Mouse (Mus musculus) forebrain, embryonic 10.5 days (tissue): Measurements from ENCODE around the gene Raver2. TPM values are rescaled to one million over a fixed set of nuclear protein-coding genes. Genes with fewer than 3 reads are reported as not detected.
"Not testable (repeated sequence)": the region's sequence is repeated elsewhere in the genome, so short reads cannot be mapped to it uniquely, and the experiment has no call there.

Experiments
- DNase-seq: peaks from one replicate; pipeline ENCODE4 v3.0.0-alpha.2; 2017; ENCODE audit warnings: low spot score; ENCODE audit errors: extremely low spot score
- H3K27ac ChIP-seq: fragments of 300-500 bp; sonication (generic); 2 replicates; pipeline ENCODE4 v1.5.1; 2016; ENCODE audit warnings: mild to moderate bottlenecking
- H3K27me3 ChIP-seq: fragments of 300-500 bp; sonication (generic); 2 replicates; pipeline ENCODE4 v1.6.1; 2016; ENCODE audit warnings: mild to moderate bottlenecking; ENCODE audit not compliant: poor library complexity, severe bottlenecking
- H3K36me3 ChIP-seq: fragments of 300-500 bp; sonication (generic); replicated peaks from 2 replicates; pipeline ENCODE4 v1.6.1; 2016; ENCODE audit warnings: mild to moderate bottlenecking, moderate library complexity
- H3K4me1 ChIP-seq: fragments of 300-500 bp; sonication (generic); 2 replicates; pipeline ENCODE4 v1.6.1; 2016
- H3K4me3 ChIP-seq: fragments of 300-500 bp; sonication (generic); 2 replicates; pipeline ENCODE4 v1.5.1; 2016; ENCODE audit warnings: mild to moderate bottlenecking, moderate library complexity
- H3K9me3 ChIP-seq: fragments of 300-500 bp; sonication (generic); 2 replicates; pipeline ENCODE4 v1.6.1; 2016; ENCODE audit warnings: mild to moderate bottlenecking, moderate library complexity
- WGBS: fragments of 180-500 bp; shearing (Covaris S2); methylation state at CpG from one replicate; pipeline ENCODE4 v1.1.7; 2016; 5-methylcytosine and 5-hydroxymethylcytosine counted together
- polyA plus RNA-seq: library from polyadenylated mRNA; unstranded; fragments of >200 nt; fragmentation: Nextera tagmentation; extraction: Ambion mirVana; gene quantifications from 2 replicates; pipeline ENCODE4 v1.2.1, GENCODE M21; 2016

Gene Raver2
- polyA plus RNA-seq, 1 experiment from 2014 or later, result 12.0 TPM

DNA sequence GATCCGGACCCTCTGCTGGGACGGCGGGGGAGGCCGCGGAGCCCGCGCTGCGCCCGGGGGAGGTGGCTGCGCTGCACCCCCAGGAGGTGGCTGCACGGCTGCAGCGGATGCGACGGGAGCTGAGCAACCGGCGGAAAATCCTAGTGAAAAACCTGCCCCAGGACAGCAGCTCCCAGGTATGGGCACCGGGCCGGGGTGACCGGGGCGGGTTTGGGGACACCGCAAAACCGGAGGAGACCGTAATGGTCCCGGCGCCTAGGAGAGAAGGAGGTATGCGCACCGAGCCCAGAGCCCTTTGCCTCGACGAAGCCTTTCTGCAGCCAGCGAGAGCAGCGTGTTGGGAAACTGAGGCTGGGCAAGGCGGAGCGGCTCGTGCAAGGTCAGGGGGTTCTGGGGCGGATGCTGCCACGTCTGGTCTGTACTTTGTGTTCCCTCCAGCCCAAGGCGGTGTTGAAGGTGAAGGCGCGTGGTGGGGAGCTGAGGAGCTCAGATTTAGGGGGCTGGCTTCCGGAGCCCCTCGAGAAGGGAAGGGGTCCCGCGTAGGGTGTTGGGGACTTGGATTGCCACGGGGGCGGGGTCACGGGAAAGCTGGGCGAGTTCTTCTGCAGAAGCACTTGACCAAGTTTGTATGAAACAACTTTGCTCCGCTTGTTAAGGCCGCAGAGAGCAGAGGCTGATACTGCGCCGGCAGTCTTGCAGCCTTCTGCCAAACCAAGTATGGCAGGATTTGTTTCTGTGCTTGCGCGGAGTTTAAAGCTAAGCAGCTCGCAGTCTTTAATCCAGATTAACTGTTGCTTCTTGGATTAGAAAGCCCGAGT is 580 bp downstream of the Raver2 start:
- Histone ChIP-seq H3K4me3 (peak overlapping the region; percentile 87), H3K27me3 (peaks cover 23% of the 10 kb centered on the region), H3K36me3 (no peaks in the 10 kb centered on the region), H3K4me1 (peaks cover 20% of the 10 kb centered on the region), H3K27ac (peak overlapping the region; percentile 92), H3K9me3 (no peaks in the 10 kb centered on the region)
- peak; percentile 60 for DNase-seq
- WGBS, result 1% methylated on average over 55 of the region's 55 CpGs

DNA sequence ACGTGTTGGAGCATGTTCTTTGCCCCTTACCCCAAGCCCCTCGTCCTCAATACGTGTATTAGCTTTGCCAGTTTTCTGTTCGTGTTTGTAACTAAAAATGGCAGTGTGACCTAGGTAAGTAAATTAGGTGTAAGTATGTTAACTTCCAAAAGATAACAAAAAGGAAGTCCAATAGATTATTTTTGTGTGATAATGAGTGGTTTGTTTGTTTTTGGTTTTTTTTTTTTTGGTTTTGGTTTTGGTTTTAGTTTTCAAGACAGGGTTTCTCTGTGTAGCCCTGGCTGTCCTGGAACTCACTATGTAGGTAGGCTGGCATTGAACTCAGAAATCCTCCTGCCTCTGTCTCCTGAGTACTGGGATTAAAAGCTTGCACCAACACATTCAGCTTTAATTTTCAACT is 2.8 kb downstream of the Raver2 start:
- H3K4me3 ChIP-seq, result no peak overlapping the region
- H3K27me3 ChIP-seq, result peaks cover 23% of the 10 kb centered on the region
- H3K4me1 ChIP-seq, result peaks cover 20% of the 10 kb centered on the region
- H3K27ac ChIP-seq, result no peak overlapping the region
- DNase-seq, result no peak
- H3K36me3 ChIP-seq, result no peaks in the 10 kb centered on the region
- 88% methylated on average over 4 of the region's 4 CpGs for WGBS
- no peaks in the 10 kb centered on the region for H3K9me3 ChIP-seq

DNA sequence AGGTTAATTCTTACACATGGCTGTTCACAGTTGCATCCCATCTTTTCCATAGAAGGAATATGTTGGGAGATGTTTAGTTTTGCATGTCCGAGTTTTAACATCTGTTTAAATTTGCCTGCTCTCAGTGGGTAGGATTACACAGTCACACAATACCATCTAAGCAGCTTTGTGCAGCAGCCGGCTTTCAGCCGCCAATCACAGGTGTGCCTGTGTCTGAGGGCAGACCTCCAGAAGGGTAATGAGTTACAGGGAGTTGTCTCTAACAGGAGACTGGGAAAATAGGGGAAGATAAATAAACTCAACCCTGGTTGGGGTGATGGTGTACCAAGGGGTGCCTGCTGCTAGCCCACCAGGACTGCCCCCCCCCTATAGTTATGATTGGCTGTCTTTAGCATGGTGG is 7.6 kb downstream of the Raver2 start:
- no peaks in the 10 kb centered on the region for H3K9me3 ChIP-seq
- no peaks in the 10 kb centered on the region for H3K27me3 ChIP-seq
- no peak for DNase-seq
- H3K36me3 ChIP-seq, result no peaks in the 10 kb centered on the region
- no peak overlapping the region for H3K27ac ChIP-seq
- WGBS, result 35% methylated on average over 3 of the region's 3 CpGs
- H3K4me1 ChIP-seq, result peaks cover 42% of the 10 kb centered on the region
- no peak overlapping the region for H3K4me3 ChIP-seq

DNA sequence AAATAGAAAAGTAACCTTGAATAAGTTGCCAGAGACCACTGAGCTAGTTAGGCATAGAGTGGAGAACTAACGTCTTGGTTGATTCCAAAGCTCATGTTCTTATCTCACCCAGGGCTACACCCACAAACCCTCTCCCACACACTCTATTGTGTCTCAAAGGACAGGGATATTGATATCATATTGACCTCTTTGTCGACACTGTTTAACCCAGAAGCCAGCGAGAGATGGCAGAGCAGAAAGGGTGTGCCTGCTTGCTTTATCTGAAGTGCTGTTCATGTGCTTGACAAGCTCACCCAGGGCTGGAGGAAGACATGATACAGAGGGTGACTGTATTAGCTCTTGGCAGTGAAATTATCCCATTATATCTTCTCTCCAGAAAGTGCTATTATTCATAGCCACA is 11.2 kb downstream of the Raver2 start:
- Histone ChIP-seq H3K4me1 (peaks cover 66% of the 10 kb centered on the region), H3K36me3 (no peaks in the 10 kb centered on the region), H3K9me3 (no peaks in the 10 kb centered on the region), H3K27ac (no peak overlapping the region), H3K4me3 (no peak overlapping the region), H3K27me3 (no peaks in the 10 kb centered on the region)
- 74% methylated on average over 3 of the region's 3 CpGs for WGBS
- no peak for DNase-seq

DNA sequence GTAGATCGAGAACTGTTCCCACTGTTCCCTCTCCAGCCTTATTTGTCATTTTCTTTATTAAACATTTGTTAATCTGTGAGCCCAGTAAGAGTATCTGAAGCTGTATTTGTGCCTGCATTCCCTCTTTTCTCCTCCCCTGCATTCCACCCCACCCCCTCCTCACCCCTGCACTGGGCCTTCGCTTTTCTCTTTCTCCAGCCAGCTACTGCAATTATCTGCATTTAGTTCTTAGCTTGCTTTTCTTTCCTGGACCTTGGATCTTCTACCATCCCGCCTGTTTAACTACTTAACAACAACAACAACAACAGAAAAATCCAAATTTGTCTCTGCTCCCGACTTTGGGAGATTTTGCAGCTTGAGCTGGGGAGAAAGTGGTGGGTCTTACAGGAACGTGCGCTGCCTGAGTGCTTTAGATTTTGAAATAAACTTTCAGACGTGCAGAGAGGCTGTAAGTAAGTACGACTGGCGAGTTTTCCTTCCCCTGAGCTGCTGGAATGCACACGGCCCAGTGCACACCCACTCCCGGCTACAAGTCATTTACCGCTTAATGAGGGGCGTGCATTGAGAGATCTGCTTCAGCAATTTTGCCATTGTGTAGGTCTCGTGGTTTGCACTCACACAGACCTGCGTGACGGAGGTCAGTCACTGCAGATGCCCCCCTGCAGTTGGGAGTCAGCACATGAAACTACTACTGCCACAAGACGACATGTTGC is 13.5 kb downstream of the Raver2 start:
- peak overlapping the region; percentile 86 for H3K27ac ChIP-seq
- 18% methylated on average over 17 of the region's 17 CpGs for WGBS
- H3K27me3 ChIP-seq, result no peaks in the 10 kb centered on the region
- H3K4me1 ChIP-seq, result peaks cover 57% of the 10 kb centered on the region
- peak; percentile 50 for DNase-seq
- H3K36me3 ChIP-seq, result peaks cover 12% of the 10 kb centered on the region
- H3K9me3 ChIP-seq, result no peaks in the 10 kb centered on the region
- peak overlapping the region; percentile 34 for H3K4me3 ChIP-seq

DNA sequence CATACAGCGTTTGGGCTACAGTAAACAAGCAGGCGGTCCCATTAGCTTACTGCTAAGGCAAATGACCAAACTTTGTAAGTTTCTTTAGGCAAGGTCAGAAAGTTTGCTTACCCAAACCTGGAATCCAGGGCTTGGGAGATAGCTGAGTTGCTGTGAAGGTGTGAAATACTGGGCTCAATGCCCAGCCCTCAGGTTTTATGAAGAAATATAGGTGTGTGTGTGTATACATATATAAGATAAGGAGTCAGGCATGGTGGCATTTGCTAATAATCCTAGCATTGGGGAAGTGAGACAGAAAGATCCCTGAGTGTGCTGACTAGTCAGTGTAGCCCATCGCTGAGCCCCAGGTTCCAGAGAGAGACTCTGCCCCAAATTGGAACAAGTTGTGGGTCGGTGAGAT is 16.1 kb downstream of the Raver2 start:
- 92% methylated on average over 4 of the region's 4 CpGs for WGBS
- no peak for DNase-seq
- H3K9me3 ChIP-seq, result no peaks in the 10 kb centered on the region
- H3K36me3 ChIP-seq, result peaks cover 12% of the 10 kb centered on the region
- no peaks in the 10 kb centered on the region for H3K27me3 ChIP-seq
- no peak overlapping the region for H3K4me3 ChIP-seq
- H3K4me1 ChIP-seq, result peaks cover 53% of the 10 kb centered on the region
- no peak overlapping the region for H3K27ac ChIP-seq

DNA sequence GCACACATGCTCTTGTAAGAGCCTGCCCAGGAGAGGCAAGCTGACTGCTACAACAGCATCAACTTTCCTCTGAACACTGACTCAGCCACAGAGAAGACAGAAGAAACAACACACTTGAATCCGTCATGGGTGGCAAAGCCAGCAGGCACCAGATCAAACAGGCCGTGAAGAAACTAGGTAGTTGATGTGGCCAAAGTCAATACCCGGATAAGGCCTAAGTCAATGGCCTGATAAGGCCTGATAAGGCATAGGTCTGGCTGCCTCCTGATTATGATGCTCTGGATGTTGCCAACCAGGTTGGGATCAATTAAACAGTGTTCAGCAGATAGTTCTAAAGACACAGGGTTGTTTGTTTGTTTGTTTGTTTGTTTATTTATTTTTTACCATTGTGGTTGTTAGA is 17.3 kb downstream of the Raver2 start:
- no peak for DNase-seq
- Histone ChIP-seq H3K4me3 (no peak overlapping the region), H3K27ac (no peak overlapping the region), H3K36me3 (peaks cover 12% of the 10 kb centered on the region), H3K27me3 (no peaks in the 10 kb centered on the region), H3K4me1 (peaks cover 42% of the 10 kb centered on the region), H3K9me3 (no peaks in the 10 kb centered on the region)
- 97% methylated on average over 3 of the region's 3 CpGs for WGBS

DNA sequence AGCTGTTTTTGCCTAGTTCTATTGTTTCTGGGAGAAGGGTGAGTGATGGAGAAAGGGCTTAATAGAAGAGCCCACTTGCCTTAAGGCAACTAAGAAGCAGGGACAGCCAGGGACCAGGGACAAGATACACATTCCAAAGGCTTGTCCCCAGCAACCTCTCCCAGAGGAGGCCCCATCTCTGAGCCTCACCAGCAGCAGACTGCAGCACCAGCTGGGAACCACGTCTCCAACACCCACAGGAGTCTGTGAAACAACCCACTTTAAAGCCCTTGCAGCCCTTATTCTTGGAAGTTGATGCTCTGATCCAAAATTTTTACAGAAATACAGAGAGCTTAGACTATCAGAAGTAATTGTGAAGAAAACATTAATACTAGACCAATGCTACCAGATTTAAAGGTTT is 18.9 kb downstream of the Raver2 start:
- Histone ChIP-seq H3K4me1 (peaks cover 25% of the 10 kb centered on the region), H3K27ac (no peak overlapping the region), H3K36me3 (peaks cover 12% of the 10 kb centered on the region), H3K4me3 (no peak overlapping the region), H3K9me3 (no peaks in the 10 kb centered on the region), H3K27me3 (no peaks in the 10 kb centered on the region)
- DNase-seq, result no peak
- WGBS, result 27% methylated on average over 1 of the region's 1 CpGs

DNA sequence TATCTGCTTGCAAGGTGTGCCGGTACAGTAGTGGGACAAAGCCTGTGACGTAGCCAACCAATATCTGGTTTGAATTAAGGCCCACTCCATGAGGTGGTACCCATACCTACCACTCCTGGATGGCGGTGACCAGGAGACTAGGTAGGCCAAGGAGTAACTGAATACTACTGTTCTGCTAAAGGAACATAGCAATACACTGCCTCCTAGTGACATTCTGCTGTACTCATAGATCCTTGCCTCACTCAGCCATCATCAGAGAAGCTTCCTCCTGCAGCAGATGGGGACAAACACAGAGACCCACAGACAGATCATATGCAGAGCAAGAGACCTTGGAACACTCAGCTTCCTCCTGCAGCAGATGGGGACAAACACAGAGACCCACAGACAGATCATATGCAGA is 21.8 kb downstream of the Raver2 start:
- WGBS, result 97% methylated on average over 3 of the region's 3 CpGs
- Histone ChIP-seq H3K36me3 (peaks cover 12% of the 10 kb centered on the region), H3K4me1 (peaks cover 16% of the 10 kb centered on the region)
- not testable (repeated sequence) for H3K4me3 ChIP-seq, DNase-seq, H3K27me3 ChIP-seq, H3K27ac ChIP-seq, H3K9me3 ChIP-seq

DNA sequence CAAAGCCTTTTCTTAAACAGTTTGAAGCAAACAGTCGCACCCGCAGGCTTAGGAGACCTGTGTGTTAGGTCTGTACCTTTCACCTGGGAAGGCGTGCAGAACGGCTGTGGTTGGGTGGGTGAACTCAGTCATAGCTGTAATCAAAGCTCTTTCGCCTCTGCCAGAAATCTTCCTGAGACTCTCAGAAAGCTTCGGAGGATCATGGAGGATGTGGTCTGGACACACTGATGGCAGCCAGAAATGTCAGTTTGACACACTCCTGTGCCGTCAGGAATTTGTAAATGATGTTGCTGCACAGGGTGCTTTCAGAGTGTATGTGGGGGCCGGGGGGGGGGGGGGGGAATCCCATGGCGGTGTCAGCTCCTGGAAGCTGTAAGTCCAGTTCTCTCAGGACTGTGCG is 24.5 kb downstream of the Raver2 start:
- Histone ChIP-seq H3K4me1 (peaks cover 7% of the 10 kb centered on the region; the same call in 1 of the 2 replicates), H3K27ac (no peak overlapping the region), H3K4me3 (no peak overlapping the region), H3K27me3 (no peaks in the 10 kb centered on the region), H3K36me3 (peaks cover 16% of the 10 kb centered on the region; the same call in 1 of the 2 replicates), H3K9me3 (no peaks in the 10 kb centered on the region)
- DNase-seq, result no peak
- 85% methylated on average over 10 of the region's 10 CpGs for WGBS

DNA sequence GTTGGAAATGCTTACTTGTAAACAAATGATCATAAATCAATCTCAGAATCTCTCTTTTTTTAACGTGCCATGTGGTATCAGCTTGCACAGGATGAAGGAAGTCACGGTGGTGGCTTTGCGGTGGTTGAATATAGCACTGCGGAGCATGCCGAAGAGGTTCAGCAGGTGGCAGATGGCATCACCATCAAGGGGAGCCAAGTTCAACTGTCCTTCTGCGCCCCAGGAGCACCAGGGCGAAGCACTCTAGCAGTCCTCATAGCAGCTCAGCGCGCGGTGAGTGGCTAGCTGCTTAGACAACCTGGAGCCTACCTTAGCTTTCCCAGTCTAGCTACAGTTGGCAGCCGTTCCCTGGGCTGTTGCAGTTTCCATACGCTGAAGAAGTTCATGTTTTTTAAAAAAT is 38.3 kb downstream of the Raver2 start:
- Histone ChIP-seq H3K36me3 (peaks cover 60% of the 10 kb centered on the region), H3K4me3 (no peak overlapping the region), H3K27ac (no peak overlapping the region), H3K4me1 (peaks cover 3% of the 10 kb centered on the region; the same call in 1 of the 2 replicates), H3K9me3 (peaks cover 16% of the 10 kb centered on the region), H3K27me3 (no peaks in the 10 kb centered on the region)
- WGBS, result 95% methylated on average over 12 of the region's 12 CpGs
- no peak for DNase-seq

DNA sequence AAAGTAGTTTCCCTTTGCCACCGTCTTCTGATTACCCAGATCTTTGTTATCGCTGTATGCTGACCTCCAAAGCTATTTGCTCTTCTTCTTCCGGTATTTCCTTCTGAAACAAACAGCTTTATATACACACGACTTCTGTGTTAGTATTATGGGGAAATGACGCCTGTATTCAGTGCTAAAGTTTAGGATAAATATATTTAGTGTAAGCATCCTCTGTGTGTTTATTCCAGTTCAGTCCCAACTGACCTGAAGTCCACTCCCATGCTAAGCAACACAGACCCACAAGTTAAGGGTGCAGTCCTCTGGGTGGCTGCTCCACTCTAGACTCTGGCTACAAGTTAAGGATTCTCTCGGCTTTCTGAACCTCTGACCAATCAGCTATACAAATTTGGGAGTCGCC is 52.2 kb downstream of the Raver2 start:
- no peak for DNase-seq
- 94% methylated on average over 7 of the region's 7 CpGs for WGBS
- no peaks in the 10 kb centered on the region for H3K9me3 ChIP-seq

DNA sequence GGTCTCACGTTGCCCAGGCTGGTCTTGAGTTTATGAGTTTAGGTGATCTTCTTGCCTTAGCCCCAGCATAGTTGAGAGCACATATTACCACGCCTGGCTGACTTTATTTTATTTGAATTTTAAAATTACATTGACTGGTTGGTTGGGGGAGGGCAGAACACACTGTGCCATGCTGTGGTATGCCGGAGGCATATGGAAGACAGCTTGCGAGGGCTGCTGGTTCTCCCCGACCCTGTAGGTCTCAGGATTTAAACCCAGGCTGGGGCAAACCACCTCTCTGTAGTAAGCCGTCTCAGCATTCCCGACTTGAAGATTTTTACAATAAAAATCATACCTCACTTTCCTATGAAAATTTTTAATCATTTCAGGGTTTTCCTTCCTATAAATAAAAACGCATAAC is 66.2 kb downstream of the Raver2 start:
- 92% methylated on average over 8 of the region's 8 CpGs for WGBS
- H3K4me3 ChIP-seq, result no peak overlapping the region
- no peaks in the 10 kb centered on the region for H3K4me1 ChIP-seq
- H3K27ac ChIP-seq, result no peak overlapping the region
- DNase-seq, result no peak
- H3K27me3 ChIP-seq, result no peaks in the 10 kb centered on the region
- H3K36me3 ChIP-seq, result peaks cover 35% of the 10 kb centered on the region
- H3K9me3 ChIP-seq, result no peaks in the 10 kb centered on the region

More for the DNA sequence above, 52.2 kb downstream of the Raver2 start:
- Histone ChIP-seq H3K36me3 (peaks cover 40% of the 10 kb centered on the region), H3K27ac (no peak overlapping the region), H3K4me1 (no peaks in the 10 kb centered on the region), H3K27me3 (no peaks in the 10 kb centered on the region), H3K4me3 (no peak overlapping the region)
